9 mouse cellular contexts compared by ENCODE assay signal in the genomic region with DNA sequence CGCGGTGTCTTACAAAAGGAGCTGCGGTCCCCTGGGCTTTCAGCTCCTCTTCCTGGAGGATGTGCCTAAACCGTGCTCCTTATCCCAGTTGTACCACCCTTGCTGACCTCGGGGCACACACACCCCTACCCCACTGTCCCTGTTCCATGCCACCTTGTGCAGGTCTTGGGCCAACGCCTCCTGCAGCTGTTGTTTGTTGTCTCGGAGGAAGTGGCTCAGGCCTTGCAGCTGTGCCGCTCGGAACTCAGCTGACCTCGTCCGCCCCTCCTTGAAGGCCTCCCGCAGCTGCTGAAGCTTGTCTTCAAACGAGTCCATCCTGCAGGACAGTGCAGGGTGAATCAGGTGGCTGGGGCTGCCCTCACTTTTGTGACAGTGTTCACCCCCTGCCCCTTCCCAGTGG. TPM values are rescaled to one million over a fixed set of nuclear protein-coding genes. Genes with fewer than 3 reads are reported as not detected.
DNase-seq lines count a peak whose midpoint lies in the region; ATAC-seq and TF ChIP-seq lines count a peak whose summit lies in the region.
"Had no signal": no experiment of that assay in that cellular context is flagged by ENCODE, and none has a peak within 500 bp of the region (broad histone marks: within the 10 kb centered on the region; RNA-seq: fewer than 3 reads in every experiment).

No protein-coding gene starts in this region.

- ATAC-seq in hindbrain, embryonic 15.5 days (ENCODE audit: low FRiP score, low read depth), result peak; percentile 14; the same call in 1 of the 2 replicates
- no peak for ATAC-seq in hindbrain, postnatal 0 days
- peak; percentile 35; the same call in 1 of the 2 replicates for ATAC-seq in intestine, embryonic 15.5 days
- ATAC-seq: Patski had no signal

- H3K9ac ChIP-seq in hindbrain, embryonic 15.5 days, result no peak overlapping the region
- H3K9ac ChIP-seq in hindbrain, postnatal 0 days (replicated peaks; ENCODE audit: low read length), result no peak overlapping the region
- H3K9ac ChIP-seq in intestine, embryonic 15.5 days, result no peak overlapping the region

- TF ChIP-seq CTCF in hindbrain, postnatal 0 days (IDR thresholded peaks at IDR 0.05; ENCODE audit: low read depth), result no peak
- TF ChIP-seq CTCF in bone marrow macrophage, adult 2 months (IDR thresholded peaks at IDR 0.05; ENCODE audit: low read depth, low read length), result no peak

- no peak for TF ChIP-seq POLR2A in bone marrow macrophage, adult 2 months (IDR thresholded peaks at IDR 0.05; ENCODE audit: borderline replicate concordance, low read depth, low read length)

- DNase-seq in hindbrain, postnatal 0 days (ENCODE audit: low spot score), result no peak
- DNase-seq in mesoderm, embryonic 11.5 days (ENCODE audit: low read depth, low spot score), result peak; percentile 37
- DNase-seq in layer of hippocampus, adult 8-10 months (ENCODE audit: low spot score in 2 of 2), result no peak
- DNase-seq in cerebellum, adult 9-10 months, result no peak
- no peak for DNase-seq in c-Kit-positive CD71-positive TER-119-positive erythroid progenitor cells, embryonic 14.5 days (ENCODE audit: low spot score)

- H3K9me3 ChIP-seq in hindbrain, embryonic 15.5 days, result no peaks in the 10 kb centered on the region
- no peaks in the 10 kb centered on the region for H3K9me3 ChIP-seq in hindbrain, postnatal 0 days (ENCODE audit: low read length)
- H3K9me3 ChIP-seq in intestine, embryonic 15.5 days, result no peaks in the 10 kb centered on the region

- H3K36me3 ChIP-seq in hindbrain, embryonic 15.5 days, result no peaks in the 10 kb centered on the region
- no peaks in the 10 kb centered on the region for H3K36me3 ChIP-seq in hindbrain, postnatal 0 days (ENCODE audit: insufficient read depth, low read length)
- no peaks in the 10 kb centered on the region for H3K36me3 ChIP-seq in intestine, embryonic 15.5 days

- H3K4me3 ChIP-seq in hindbrain, embryonic 15.5 days, result no peak overlapping the region
- no peak overlapping the region for H3K4me3 ChIP-seq in hindbrain, postnatal 0 days (ENCODE audit: low read length)
- no peak overlapping the region for H3K4me3 ChIP-seq in bone marrow macrophage, adult 2 months (ENCODE audit: insufficient read depth, low read length)
- no peak overlapping the region for H3K4me3 ChIP-seq in intestine, embryonic 15.5 days (replicated peaks)

- H3K27me3 ChIP-seq in hindbrain, embryonic 15.5 days, result no peaks in the 10 kb centered on the region
- no peaks in the 10 kb centered on the region for H3K27me3 ChIP-seq in hindbrain, postnatal 0 days (ENCODE audit: insufficient read depth, low read length)
- no peaks in the 10 kb centered on the region for H3K27me3 ChIP-seq in intestine, embryonic 15.5 days (replicated peaks)
- H3K27me3 ChIP-seq: Patski had no signal

- WGBS in hindbrain, embryonic 15.5 days, result 67% methylated on average over 13 of the region's 13 CpGs
- WGBS in hindbrain, postnatal 0 days, result 52% methylated on average over 13 of the region's 13 CpGs
- 51% methylated on average over 13 of the region's 13 CpGs for WGBS in intestine, embryonic 15.5 days

- H3K4me2 ChIP-seq in hindbrain, embryonic 15.5 days, result no peak overlapping the region
- H3K4me2 ChIP-seq in hindbrain, postnatal 0 days (ENCODE audit: low read depth, low read length), result no peak overlapping the region
- H3K4me2 ChIP-seq in intestine, embryonic 15.5 days (replicated peaks), result no peak overlapping the region

- no peak overlapping the region for H3K27ac ChIP-seq in hindbrain, embryonic 15.5 days (replicated peaks)
- H3K27ac ChIP-seq in hindbrain, postnatal 0 days, result no peak overlapping the region
- peak overlapping the region; percentile 89 for H3K27ac ChIP-seq in bone marrow macrophage, adult 2 months (ENCODE audit: insufficient read depth, low read depth, low read length)
- peak overlapping the region; percentile 59 for H3K27ac ChIP-seq in intestine, embryonic 15.5 days

- no peaks in the 10 kb centered on the region for H3K4me1 ChIP-seq in hindbrain, embryonic 15.5 days (replicated peaks)
- no peaks in the 10 kb centered on the region for H3K4me1 ChIP-seq in hindbrain, postnatal 0 days (ENCODE audit: insufficient read depth, low read length)
- H3K4me1 ChIP-seq in bone marrow macrophage, adult 2 months (ENCODE audit: control insufficient read depth, insufficient read depth, low read length), result peaks cover 60% of the 10 kb centered on the region
- H3K4me1 ChIP-seq in intestine, embryonic 15.5 days (replicated peaks), result peaks cover 7% of the 10 kb centered on the region

RNA-seq across cellular contexts. Expression of a gene that starts 6.0 kb away (rescaled TPM):
- 2.7 and 3.0 TPM in 2 replicates for polyA plus RNA-seq in hindbrain, embryonic 15.5 days (2015; fragmentation: Nextera tagmentation; extraction: Ambion mirVana)
- 2.2 and 3.0 TPM in 2 replicates for total RNA-seq in hindbrain, postnatal 0 days (2014; rRNA removed)
- polyA plus RNA-seq in hindbrain, postnatal 0 days (2015; fragmentation: Nextera tagmentation; extraction: Ambion mirVana), result 3.5 and 4.3 TPM in 2 replicates
- 83.9 and 85.6 TPM in 2 replicates for polyA plus RNA-seq in bone marrow macrophage, adult 2 months (2012; ENCODE audit: insufficient read depth, insufficient read length, missing spikeins)
- 2.3 and 2.4 TPM in 2 replicates for polyA plus RNA-seq in intestine, embryonic 15.5 days (2015; fragmentation: Nextera tagmentation; extraction: Ambion mirVana)
- 1 to 10 TPM; 3.5 to 7.6 (median 5.5) TPM for total RNA-seq in layer of hippocampus, adult 8-10 months (2022)

RNA-seq across cellular contexts. Expression of a gene that starts 11.0 kb away (rescaled TPM):
- polyA plus RNA-seq in hindbrain, embryonic 15.5 days (2015; fragmentation: Nextera tagmentation; extraction: Ambion mirVana), result 280 and 290 TPM in 2 replicates
- 212 and 221 TPM in 2 replicates for total RNA-seq in hindbrain, postnatal 0 days (2014; rRNA removed)
- 366 and 367 TPM in 2 replicates for polyA plus RNA-seq in hindbrain, postnatal 0 days (2015; fragmentation: Nextera tagmentation; extraction: Ambion mirVana)
- polyA plus RNA-seq in bone marrow macrophage, adult 2 months (2012; ENCODE audit: insufficient read depth, insufficient read length, missing spikeins), result 80.5 and 85.1 TPM in 2 replicates
- polyA plus RNA-seq in intestine, embryonic 15.5 days (2015; fragmentation: Nextera tagmentation; extraction: Ambion mirVana), result 342 and 413 TPM in 2 replicates
- 100 to 1,000 TPM; 114 to 145 (median 126) TPM for total RNA-seq in layer of hippocampus, adult 8-10 months (2022)

RNA-seq across cellular contexts. Expression of a gene that starts 11.4 kb away (rescaled TPM):
- 11.9 and 14.0 TPM in 2 replicates for polyA plus RNA-seq in hindbrain, embryonic 15.5 days (2015; fragmentation: Nextera tagmentation; extraction: Ambion mirVana)
- total RNA-seq in hindbrain, postnatal 0 days (2014; rRNA removed), result 12.8 and 19.9 TPM in 2 replicates
- 15.3 and 16.3 TPM in 2 replicates for polyA plus RNA-seq in hindbrain, postnatal 0 days (2015; fragmentation: Nextera tagmentation; extraction: Ambion mirVana)
- 1,272 and 1,428 TPM in 2 replicates for polyA plus RNA-seq in bone marrow macrophage, adult 2 months (2012; ENCODE audit: insufficient read depth, insufficient read length, missing spikeins)
- 20.2 and 21.8 TPM in 2 replicates for polyA plus RNA-seq in intestine, embryonic 15.5 days (2015; fragmentation: Nextera tagmentation; extraction: Ambion mirVana)
- 10 to 100 TPM; 12.1 to 49.4 (median 31.1) TPM for total RNA-seq in layer of hippocampus, adult 8-10 months (2022)
- polyA plus RNA-seq: Patski had no signal

RNA-seq across cellular contexts. Expression of a gene that starts 16.7 kb away (rescaled TPM):
- 16.4 and 16.8 TPM in 2 replicates for polyA plus RNA-seq in hindbrain, embryonic 15.5 days (2015; fragmentation: Nextera tagmentation; extraction: Ambion mirVana)
- total RNA-seq in hindbrain, postnatal 0 days (2014; rRNA removed), result 35.4 and 44.0 TPM in 2 replicates
- 16.8 and 17.3 TPM in 2 replicates for polyA plus RNA-seq in hindbrain, postnatal 0 days (2015; fragmentation: Nextera tagmentation; extraction: Ambion mirVana)
- polyA plus RNA-seq in bone marrow macrophage, adult 2 months (2012; ENCODE audit: insufficient read depth, insufficient read length, missing spikeins), result 488 and 518 TPM in 2 replicates
- 50.9 and 56.3 TPM in 2 replicates for polyA plus RNA-seq in intestine, embryonic 15.5 days (2015; fragmentation: Nextera tagmentation; extraction: Ambion mirVana)
- 10 to 100 TPM; 19.4 to 39.9 (median 30.6) TPM for total RNA-seq in layer of hippocampus, adult 8-10 months (2022)

RNA-seq across cellular contexts. Expression of a gene that starts 34.9 kb away (rescaled TPM):
- polyA plus RNA-seq in hindbrain, embryonic 15.5 days (2015; fragmentation: Nextera tagmentation; extraction: Ambion mirVana), result not detected in 2 replicates
- total RNA-seq in hindbrain, postnatal 0 days (2014; rRNA removed), result not detected in 2 replicates
- not detected in 2 replicates for polyA plus RNA-seq in hindbrain, postnatal 0 days (2015; fragmentation: Nextera tagmentation; extraction: Ambion mirVana)
- not detected in 2 replicates for polyA plus RNA-seq in bone marrow macrophage, adult 2 months (2012; ENCODE audit: insufficient read depth, insufficient read length, missing spikeins)
- polyA plus RNA-seq in intestine, embryonic 15.5 days (2015; fragmentation: Nextera tagmentation; extraction: Ambion mirVana), result not detected in 2 replicates
- not detected for total RNA-seq in layer of hippocampus, adult 8-10 months (2022)

Comparison
In these comparisons a context has a peak if more than half of its experiments do, and no peak if none do; other contexts are left out.
1. H3K27ac ChIP-seq: peak in bone marrow macrophage, adult 2 months (single experiment) and intestine, embryonic 15.5 days (single experiment); none in hindbrain, embryonic 15.5 days (single experiment) and hindbrain, postnatal 0 days (single experiment).
2. RNA of a gene that starts 6.0 kb away (polyA plus RNA-seq): 83.9 to 85.6 TPM in bone marrow macrophage, adult 2 months; 3.5 to 4.3 TPM in hindbrain, postnatal 0 days, 2.7 to 3.0 TPM in hindbrain, embryonic 15.5 days and 2.3 to 2.4 TPM in intestine, embryonic 15.5 days; every median in the first group is over 10 times any median in the second.
3. RNA of a gene that starts 11.4 kb away (polyA plus RNA-seq): 1,272 to 1,428 TPM in bone marrow macrophage, adult 2 months; 20.2 to 21.8 TPM in intestine, embryonic 15.5 days, 15.3 to 16.3 TPM in hindbrain, postnatal 0 days and 11.9 to 14.0 TPM in hindbrain, embryonic 15.5 days; every median in the first group is over 10 times any median in the second.